Mouse (Mus musculus) telencephalon, adult 2 months (tissue): ENCODE measurements around the gene Rnf207.

Experiments
- DNase-seq: peaks from one replicate; pipeline ENCODE4 v3.0.0-alpha.2; 2011; ENCODE audit warnings: low read depth, low spot score

The Rnf207 gene

DNA sequence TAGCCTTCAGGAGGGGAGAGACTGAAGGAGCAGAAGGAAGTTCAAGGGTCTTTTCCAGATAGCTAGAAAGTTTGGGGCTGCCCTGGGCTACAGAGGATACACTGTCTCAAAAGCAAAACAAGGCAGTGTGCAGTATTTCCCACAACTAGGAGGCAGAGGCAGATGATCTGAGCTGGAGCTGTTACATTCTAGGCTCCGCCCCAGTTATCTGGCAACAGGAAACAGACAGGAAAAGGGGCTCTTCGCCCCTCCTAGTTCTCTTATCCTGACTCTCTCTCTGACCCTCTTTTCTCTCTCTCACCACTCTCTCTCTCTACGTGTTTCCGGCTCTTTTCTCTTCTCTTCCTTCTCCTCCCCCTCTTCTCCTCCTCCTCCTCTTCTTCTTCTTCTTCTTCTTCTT is 22.9 kb downstream of the Rnf207 start:
- no peak for DNase-seq

DNA sequence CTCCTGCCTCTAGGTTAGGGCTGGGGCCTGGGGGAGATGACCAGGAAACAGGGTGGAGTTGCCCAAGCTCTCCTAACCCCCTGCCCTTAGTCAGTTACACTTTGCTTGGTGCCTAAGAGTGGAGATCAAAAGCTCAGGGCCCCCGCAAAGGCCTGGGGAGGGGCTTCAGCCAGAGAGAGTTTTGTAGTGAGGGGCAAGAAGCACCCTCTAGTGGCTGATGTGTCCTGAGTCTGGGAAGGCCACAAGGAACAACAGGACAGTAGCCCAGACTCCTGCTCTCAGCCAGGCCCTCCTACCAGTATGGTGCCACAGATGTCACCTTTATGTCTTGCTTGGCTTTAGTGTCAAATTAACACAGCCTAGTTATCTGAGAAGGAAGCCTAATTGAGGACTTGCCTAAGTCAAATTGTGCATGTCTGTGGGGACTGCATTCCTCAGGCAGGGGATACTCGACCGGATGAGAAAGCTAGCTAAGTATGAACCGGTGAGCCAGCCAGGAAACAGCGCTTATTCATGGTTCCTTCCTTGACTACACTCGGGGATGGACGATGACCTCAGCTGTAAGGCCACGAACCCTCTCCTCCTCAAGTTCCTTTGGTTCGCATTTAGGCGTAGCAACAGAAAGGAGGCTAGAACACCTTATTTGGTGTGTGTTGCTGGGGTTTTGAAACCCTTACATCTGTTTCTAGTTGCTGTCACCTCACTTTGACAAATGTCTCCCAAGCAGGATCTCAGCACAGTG is 24.4 kb downstream of the Rnf207 start:
- DNase-seq: no peak

DNA sequence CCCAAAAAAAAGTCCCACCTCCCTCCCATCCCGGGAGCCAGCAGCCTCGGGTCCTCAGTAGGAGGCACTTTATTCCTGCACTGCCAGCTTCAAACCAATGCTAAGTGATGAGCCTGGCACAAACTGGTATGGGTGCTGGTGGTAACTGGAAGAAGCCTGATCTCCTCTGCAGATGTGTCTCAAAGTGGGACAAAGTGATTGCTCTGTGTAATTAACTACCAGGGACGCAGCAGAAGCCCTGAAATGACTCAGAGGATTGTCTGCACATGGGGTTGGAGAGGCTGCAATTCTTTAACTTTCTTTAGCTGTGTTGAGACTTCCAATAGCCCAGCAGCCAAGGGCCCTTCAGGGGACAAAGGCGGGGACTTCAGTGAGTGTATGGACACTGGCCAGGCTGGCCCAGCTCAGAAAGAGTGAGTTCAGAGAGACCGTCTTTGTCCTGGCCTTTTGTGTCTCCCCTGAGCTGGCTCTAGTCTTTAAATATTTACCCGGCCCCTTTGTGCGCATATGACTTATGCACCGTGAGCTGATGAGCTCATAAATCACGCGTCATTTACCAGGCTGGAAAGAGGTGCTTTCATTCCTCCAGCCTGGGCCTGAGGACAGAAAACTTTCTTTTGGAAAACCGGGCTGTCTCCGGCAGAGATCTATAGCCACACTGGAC is 26.6 kb downstream of the Rnf207 start:
- no peak for DNase-seq

DNA sequence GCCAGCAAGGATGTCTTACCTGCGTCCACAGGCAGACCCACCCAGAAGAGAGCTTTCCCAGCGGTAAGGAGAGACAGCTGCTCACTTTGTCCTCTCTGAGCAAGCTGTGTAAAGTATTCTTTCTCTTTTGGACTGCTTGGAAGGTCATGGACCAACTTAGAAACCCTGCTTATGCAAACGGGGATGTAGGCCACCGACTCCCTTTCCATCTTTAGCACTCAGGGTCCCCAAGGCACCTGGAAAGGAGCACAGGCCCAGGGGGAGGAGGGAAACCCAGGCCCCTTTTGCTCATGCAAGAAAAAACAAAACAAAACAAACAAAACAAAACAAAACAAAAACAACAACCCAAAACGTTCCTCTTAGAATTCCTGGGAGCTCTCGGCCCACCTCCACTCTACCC is 27.2 kb downstream of the Rnf207 start, which contains the start of gene Hes3:
Gene Hes3 (minus strand): TSS at position 101 of the 400 bp plus-strand sequence.
- DNase-seq: no peak

DNA sequence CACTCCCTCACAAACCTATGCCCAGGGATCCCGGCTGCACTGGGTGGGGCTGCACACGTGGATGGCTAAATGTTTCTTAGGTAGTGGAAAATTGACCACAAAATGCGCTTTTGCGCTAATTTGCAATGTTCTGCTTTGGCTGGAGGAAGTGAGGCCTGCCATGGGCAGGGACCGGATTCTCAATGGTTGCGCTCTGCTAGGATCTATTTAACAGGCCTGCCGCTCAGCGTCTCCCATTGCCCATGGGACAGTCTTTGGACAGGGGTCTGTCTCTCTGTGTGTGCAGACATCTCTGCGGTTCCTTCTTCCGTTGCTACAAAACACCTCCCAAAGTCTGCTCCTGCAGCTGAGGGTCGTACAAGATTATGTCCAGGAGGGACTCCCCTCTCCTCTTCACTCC is 27.8 kb downstream of the Rnf207 start:
- DNase-seq: no peak

DNA sequence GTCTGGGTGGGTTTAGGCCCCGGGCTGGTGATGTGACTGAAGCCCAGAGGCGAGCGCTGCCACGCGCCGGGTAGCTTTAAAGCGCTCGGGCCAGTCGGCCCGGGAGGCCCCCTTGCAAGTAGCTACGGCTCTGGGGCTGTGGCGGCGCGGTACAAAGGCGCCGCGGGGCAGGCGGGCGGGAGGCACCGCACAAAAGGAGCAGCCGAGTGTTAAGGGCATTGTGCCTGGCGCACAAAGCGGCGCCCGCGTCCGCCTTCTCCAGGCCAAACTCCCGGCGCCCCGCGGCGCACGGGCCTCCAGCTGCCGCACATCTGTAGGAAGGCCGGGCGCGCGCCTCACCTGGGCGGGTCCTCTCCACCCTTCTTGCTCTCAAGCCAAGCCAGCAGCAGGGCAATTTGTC is 28.4 kb downstream of the Rnf207 start:
- DNase-seq: no peak

DNA sequence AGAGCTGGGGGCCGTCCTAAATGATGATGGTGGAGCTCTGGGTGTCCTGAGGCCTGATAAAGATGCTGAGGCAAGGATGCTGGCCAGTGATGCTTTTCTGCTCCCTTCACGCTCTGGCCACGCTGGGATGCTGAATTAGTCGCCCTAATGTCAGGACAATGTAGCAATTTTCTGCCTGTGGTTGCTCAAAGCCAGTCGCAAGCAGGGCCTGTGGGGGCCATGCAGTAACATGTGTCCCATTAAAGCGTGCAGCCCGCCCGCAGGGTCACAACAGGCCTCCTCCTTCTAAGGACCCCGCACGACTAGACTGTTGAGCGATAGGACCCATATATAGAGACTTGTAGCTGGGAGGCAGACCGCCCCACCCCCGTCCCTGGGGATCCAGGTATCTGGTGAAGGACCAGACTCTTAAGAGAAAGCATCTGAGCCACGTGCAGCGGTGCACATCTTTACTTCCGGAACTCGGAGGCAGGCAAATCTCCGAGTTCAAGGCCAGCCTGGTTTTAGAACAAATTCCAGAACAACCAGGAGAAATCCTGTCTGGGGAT is 30.3 kb downstream of the Rnf207 start:
- DNase-seq: no peak

DNA sequence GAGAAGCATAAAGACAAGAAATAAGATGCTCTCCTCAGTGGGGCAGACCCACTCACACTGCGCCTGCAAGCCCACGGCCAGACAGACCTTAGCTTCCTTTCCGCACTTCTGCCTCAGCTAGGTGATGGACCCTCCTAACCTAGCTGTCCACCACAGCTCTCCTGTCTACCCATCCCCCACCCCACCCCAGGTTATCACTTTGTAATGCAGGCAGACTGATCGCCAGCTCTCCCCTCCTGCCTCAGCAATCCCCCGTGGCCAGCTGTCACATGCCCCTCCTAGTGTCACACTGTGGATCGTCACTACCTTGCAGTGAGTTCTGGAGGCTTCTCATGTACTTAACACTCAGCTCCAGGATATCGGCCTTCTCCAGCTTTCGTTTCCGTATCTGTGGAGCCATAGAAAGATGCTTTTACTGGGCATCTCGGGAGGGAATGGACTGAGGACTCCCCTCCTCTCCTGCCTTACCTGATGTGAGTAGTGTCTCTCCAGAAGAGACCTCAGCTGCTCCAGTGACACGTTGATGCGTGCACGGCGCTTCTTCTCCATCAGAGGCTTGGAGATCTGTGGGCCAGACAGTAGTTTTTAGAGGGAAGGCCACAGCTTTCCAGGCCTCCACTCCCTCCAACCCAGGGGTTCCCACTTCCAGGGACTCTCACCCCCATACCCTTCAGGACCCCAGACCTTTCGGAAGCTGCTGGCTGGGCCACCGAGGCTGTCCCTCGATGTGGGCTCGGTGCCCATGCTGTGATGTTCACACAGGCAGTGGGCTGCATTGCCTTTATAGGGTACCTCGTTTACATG is 31.3 kb downstream of the Rnf207 start:
- no peak for DNase-seq

DNA sequence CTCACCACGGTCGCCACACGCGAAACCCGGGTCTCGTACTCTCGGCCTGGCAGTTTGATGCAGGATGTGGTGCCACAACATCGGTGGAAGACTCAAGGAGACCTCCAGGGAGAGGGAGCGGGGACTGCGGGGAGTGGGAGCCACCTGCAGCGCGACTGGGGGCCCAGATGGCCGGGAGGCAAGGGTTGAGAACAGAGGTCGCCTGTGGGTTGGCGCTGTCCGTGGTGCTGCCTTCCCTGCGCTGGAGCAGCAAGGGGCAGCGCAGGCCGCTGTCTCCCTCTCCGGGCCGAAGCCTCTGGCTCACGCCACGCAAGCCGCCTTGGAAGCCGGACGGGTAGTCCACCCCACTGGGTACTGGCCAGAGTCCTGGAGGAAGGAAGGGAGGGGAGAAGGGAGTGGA is 31.9 kb downstream of the Rnf207 start:
- DNase-seq: no peak

DNA sequence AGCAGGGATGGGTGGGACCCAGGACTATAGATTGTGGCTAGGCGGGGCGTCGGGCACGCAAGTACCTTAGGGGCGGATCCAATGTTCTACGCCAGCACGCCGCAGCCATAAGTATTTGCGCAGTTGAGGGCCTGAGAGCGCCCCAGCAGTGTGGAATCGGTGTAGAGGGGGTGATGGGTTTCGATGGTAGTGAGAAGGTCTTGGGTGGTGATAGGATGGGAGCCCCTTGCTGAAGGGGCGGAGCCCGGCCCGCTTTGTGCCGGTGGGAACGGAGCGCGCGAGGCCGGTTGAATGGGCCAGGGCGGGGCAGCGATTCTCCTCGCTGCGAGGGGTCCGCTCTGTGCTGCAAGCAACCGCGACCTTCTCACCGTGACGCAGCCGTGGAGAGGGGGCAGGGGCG is 32.6 kb downstream of the Rnf207 start:
- DNase-seq: no peak

DNA sequence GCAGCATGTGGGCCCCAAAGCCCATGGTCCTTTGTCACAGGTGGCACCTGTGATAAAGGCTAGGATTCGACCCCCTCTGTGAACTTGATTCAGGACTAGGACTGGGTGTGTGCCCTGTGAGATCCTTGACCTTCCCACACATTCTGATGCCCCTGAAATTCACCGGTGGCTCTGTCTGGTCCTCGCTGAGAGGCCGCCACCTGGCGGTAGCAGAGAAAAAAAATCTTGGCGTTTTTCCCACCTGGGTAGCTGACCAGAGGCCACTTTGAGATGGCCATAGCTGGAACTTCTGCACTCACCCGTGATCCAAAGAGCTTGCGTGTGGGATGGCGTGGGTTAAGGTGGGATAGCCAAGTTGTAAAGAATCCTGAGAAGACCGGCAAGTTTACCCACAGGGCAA is 33.3 kb downstream of the Rnf207 start:
- DNase-seq: no peak

DNA sequence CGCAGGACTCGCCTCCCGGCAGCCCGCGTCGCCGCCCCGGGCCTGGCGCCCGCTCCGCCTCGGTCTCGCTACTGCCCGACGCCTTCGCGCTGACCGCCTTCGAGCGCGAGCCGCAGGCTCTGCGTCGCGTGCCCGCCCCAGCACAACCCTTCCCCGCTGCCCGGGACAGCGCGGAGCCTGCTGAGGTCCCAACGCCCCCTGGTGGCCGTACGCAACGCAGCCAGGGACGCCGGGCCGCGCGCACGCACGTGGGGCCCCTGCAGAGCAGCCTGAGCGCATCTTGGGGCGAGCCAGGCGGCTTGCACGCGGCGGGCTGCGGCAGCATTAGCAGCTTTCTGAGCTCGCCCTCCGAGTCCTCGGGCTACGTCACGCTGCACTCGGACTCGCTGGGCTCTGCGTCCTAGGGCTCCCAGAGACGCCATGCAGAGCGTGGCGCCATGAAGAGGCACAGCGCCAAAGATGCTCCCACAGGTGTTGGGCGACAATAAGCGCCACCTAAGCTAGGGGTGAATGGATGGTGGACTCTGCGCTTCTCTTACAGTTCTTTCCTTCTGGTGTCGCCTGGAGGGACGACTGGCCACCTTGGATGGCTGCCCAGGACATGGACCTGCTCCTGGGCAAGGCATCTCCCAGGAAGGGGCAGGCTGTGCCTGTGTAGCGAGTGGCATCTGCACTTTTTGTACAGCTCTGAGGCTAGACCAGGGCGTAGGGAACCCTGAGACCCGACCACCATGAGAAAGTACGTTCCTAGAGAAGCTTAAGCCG is 35.4 kb downstream of the Rnf207 start:
- DNase-seq: no peak

DNA sequence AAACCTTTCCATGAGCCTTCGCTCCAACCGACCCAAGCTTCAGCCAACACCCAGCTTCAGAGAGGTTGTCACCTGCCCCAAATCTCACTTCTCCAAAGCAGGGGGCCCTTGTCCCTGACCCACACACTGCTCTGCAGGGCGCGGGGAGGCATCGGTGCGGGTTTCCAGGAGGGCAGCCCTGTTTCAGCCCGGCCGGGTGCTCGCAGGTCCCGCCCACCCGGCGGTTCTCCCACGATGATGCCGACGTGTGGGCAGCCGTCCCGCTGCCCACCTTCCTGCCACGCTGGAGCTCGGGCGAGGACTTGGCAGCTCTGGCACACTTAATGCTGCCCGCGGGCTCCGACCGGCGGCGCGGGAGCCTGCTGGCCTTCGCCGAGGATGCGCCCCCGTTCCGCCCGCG is 36.1 kb downstream of the Rnf207 start:
- no peak for DNase-seq

DNA sequence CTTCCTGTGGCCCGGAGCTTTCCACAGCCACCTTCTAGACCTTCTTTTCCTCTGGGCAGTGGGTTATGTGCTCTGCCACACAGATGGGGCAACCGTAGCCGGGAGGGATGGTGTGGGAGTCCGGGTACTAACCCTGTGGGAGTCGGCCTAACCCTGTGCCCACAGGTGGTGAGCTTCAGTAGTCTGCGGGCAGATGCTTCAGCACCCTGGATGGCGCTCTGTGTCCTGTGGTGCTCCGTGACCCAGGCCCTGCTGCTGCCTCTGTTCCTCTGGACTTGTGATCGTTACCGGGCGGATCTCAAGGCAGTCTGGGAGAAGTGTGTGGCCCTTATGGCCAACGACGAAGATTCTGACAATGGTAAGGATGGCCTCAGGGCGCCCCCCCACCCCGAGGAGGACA is 37.2 kb downstream of the Rnf207 start:
- DNase-seq: no peak

DNA sequence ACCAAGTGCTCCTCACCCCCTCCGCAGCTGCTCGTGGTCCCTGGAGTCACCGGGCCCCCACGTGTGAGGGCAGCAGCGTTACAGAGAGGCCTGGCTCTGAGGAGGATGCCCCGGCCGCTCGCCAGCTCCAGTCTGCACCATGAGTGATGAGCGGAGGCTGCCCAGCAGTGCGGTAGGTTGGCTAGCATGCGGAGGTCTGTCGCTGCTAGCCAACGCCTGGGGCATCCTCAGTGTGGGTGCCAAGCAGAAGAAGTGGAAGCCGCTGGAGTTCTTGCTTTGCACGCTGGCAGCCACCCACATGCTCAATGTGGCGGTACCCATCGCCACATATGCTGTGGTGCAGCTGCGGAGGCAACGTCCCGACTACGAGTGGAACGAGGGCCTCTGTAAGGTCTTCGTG is 39.8 kb downstream of the Rnf207 start:
- DNase-seq: no peak

DNA sequence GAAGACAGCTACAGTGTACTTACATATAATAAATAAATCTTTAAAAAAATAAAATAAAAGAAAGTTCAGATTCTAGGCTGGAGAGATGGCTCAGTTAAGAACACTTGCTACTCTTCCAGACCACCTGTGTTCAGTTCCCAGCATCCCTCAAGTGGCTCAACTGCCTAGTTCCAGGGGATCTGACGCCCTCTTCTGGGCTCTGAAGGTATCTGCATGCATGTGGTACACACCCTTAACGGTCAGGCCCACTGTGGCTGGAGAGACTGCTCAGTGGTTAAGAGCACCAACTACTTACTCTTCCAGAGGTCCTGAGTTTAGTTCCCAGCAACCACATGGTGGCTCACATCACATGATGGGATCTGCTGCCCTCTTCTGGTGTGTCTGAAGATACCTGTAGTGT is 40.9 kb downstream of the Rnf207 start:
- no peak for DNase-seq

DNA sequence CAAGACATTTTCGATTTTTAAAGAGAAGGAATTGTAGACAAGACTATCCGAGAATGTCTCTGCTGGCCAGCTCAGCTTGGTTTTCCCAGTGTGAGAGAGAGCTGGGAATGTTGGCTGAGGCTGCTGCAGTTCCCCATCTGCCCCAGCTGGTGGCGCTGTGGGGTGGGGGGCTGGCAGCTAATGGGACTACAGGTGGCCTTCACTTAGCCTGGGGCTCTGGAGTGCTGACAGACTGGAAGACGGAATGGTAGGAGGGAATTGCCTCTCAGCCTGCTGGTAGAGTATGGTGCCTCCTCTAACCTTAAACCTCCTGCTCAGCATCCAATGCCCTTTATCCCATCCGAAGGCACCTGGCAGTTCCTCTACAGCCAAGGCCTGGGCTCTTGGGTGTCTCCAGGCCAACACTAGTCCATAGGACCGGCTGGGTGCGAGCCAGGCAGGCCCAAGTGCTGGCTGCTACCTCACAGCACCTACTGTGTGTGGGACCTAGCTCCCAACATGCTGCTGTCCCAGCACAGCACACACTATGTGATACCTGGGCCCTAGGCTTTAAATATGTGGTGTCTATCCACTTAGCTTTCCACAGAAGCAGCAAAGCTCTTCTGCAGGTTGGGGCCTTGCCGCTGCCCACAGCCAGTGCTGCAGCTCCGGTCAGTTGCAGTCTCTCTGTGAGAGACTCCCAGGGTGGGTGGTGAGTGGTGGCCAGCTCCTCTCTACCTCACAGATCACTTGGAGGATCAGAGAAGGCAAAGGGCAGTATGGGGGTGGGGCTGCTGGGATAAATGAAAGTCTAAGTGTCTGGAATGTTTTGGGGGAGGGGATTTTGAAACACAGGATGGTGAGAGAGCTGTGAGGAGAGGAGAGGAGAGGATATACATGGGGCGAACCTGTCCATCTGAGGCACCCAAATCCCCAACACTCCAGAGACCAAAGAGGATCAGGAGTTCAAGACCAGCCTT is 42.1 kb downstream of the Rnf207 start:
- DNase-seq: no peak

DNA sequence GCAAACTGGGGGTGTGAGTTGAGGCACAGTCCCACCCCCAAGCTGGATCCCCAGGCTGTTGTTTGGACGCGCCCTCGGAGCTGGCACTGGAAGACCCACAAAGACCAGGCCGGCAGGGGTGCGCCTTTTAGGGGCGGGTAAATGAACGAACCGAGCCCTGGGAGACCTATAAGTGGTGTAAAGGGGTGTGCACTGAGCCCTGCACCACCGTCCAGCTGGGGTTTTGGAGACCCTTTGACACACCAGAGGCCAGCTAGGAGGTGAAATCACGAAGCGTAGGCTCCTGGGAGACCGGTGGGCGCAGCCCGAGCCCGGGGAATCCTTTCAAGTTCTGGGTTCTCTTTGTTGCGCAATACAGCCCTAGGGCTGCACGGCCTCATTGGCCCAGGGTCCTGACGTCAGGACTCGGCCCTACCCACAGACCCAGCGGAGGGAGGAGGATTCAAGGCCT is 44.1 kb downstream of the Rnf207 start:
- no peak for DNase-seq

DNA sequence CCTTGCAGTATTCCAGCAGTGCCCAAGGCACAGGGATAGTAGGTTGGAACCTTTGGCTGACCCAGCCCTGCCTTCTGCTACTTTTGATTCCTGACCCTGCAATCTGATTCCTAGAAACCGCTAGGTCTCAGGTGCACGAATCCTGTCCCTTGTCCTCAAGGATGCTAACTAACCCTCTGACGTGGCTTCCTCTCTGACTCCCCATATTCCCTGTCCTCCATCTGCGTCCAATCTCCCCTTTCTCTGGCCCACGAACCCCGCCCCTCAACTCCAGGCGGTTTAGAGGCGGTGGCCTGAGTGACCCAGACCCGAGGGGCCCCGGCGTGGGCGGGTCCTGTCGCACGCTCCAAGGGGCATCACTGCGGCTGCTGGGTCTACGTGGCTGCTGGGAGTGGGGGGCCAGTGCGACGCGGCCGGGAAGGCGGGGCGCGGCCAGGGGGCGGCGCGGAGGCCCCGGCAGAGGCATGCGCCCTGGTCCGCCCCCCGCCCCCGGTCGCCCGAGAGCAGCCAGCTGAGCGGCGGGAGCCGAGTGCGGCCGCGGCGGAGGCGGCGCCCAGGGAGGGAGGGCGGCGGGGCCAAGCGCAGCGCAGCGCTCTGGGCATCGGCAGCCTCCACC is 45.1 kb downstream of the Rnf207 start, which contains the start of gene Gpr153:
Gene Gpr153 (plus strand): TSS at position 612 of the 616 bp plus-strand sequence.
- no peak for DNase-seq

DNA sequence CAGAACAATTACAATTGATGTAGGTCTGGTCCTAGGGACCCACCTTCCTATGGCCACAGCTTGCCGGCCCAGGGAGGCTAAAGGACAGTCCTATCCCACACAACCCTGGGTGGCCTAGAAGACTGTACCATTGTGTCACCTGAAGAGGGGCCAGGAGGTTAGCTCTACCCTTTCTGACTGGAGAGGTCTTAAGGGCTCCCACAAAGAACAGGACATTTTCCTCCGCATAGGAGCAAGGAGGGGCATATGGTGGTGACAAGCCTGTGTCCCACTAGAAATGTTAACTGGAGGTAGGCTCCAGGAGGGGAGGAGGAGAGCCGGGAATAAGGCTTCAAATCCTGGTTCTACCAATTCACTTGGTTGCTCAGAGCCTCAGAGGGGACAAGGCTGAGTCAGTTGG is 45.6 kb downstream of the Rnf207 start:
- DNase-seq: no peak
